Mouse (Mus musculus) liver, embryonic 15.5 days (tissue): Measurements from ENCODE around the gene Ap4s1. TPM values are rescaled to one million over a fixed set of nuclear protein-coding genes. Genes with fewer than 3 reads are reported as not detected.
A peak's percentile ranks its signal among the peaks of the same experiment; 100 is the strongest.
"Not testable (repeated sequence)": the region's sequence is repeated elsewhere in the genome, so short reads cannot be mapped to it uniquely, and the experiment has no call there.

ENCODE experiments used
- ATAC-seq: fragments of 200-750 bp; cut with Nextera tagmentation; 2 replicates; pipeline ENCODE4 v1.8.0; 2017; ENCODE audit warnings: moderate number of reproducible peaks, mild to moderate bottlenecking, moderate library complexity; ENCODE audit not compliant: insufficient read depth
- H3K27ac ChIP-seq: fragments of 300-500 bp; sonication (generic); replicated peaks from 2 replicates; pipeline ENCODE4 v1.5.1; 2015; ENCODE audit warnings: mild to moderate bottlenecking, inconsistent platforms
- H3K27me3 ChIP-seq: fragments of 300-500 bp; sonication (generic); 2 replicates; pipeline ENCODE4 v1.6.1; 2015; ENCODE audit warnings: mild to moderate bottlenecking, inconsistent platforms
- H3K36me3 ChIP-seq: fragments of 300-500 bp; sonication (generic); replicated peaks from 2 replicates; pipeline ENCODE4 v1.6.1; 2015; ENCODE audit warnings: moderate library complexity, mild to moderate bottlenecking, inconsistent platforms
- H3K4me1 ChIP-seq: fragments of 300-500 bp; sonication (generic); replicated peaks from 2 replicates; pipeline ENCODE4 v1.6.1; 2015; ENCODE audit warnings: inconsistent platforms
- H3K4me2 ChIP-seq: fragments of 300-500 bp; sonication (generic); 2 replicates; pipeline ENCODE4 v1.6.1; 2015; ENCODE audit warnings: moderate library complexity, mild to moderate bottlenecking, inconsistent platforms
- H3K4me3 ChIP-seq: fragments of 300-500 bp; sonication (generic); replicated peaks from 2 replicates; pipeline ENCODE4 v1.5.1; 2015; ENCODE audit warnings: mild to moderate bottlenecking, inconsistent platforms
- H3K9ac ChIP-seq: fragments of 300-500 bp; sonication (generic); 2 replicates; pipeline ENCODE4 v1.6.1; 2015; ENCODE audit warnings: moderate library complexity, mild to moderate bottlenecking, inconsistent platforms
- H3K9me3 ChIP-seq: fragments of 300-500 bp; sonication (generic); replicated peaks from 2 replicates; pipeline ENCODE4 v1.6.1; 2016; ENCODE audit warnings: inconsistent platforms
- WGBS: fragments of 180-500 bp; shearing (Covaris S2); methylation state at CpG from one replicate; pipeline ENCODE4 v1.1.7; 2015; ENCODE audit warnings: mixed read lengths; ENCODE audit not compliant: insufficient replicate concordance; 5-methylcytosine and 5-hydroxymethylcytosine counted together
- polyA plus RNA-seq: library from polyadenylated mRNA; unstranded; fragments of >200 nt; fragmentation: Nextera tagmentation; extraction: Ambion mirVana; gene quantifications from 2 replicates; pipeline ENCODE4 v1.2.1, GENCODE M21; 2015

The Ap4s1 gene
- polyA plus RNA-seq, 1 experiment from 2014 or later = 13.7 TPM

DNA sequence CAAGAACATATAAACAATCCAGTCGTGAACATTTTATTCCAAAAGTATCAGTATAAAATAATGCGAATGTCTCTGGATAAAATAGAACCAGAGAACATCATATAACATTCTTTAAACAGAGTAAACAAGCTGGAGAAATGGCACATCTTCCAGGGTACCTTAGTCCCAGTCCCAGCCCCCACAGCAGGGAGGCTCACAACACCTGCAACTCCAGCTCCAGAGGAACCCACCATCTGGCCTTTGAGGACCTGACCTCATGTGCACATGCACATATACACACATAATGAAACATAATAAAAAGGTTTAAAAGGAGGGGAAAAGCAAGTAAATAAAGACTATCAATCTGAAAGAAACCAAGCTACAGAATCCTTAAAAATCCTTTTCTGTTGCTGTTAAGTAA, 2.3 kb upstream of the Ap4s1 start:
- Histone ChIP-seq H3K9ac (no peak overlapping the region), H3K27me3 (no peaks in the 10 kb centered on the region), H3K9me3 (no peaks in the 10 kb centered on the region), H3K4me1 (peaks cover 31% of the 10 kb centered on the region), H3K4me2 (no peak overlapping the region), H3K27ac (no peak overlapping the region), H3K36me3 (no peaks in the 10 kb centered on the region), H3K4me3 (no peak overlapping the region)
- no peak for ATAC-seq
- WGBS = 79% methylated on average over 2 of the region's 2 CpGs

GRCm38 (mm10) chr12:51691845-51692632, 1.2 kb downstream of the Ap4s1 start, which contains the start of gene Strn3:
Gene Strn3 (minus strand): TSS chr12:51691897.
- Histone ChIP-seq H3K27ac (peak within 1 kb of the TSS; percentile 99), H3K4me3 (peak within 1 kb of the TSS; percentile 100), H3K4me2 (peak within 1 kb of the TSS; percentile 85), H3K4me1 (peaks cover 49% of the 10 kb centered on the region), H3K9ac (peak within 1 kb of the TSS; percentile 100), H3K9me3 (no peaks in the 10 kb centered on the region), H3K27me3 (no peaks in the 10 kb centered on the region), H3K36me3 (no peaks in the 10 kb centered on the region)
- peak; percentile 91 for ATAC-seq
- under 1% methylated on average over 56 of the region's 56 CpGs for WGBS

- not testable (repeated sequence) for H3K9ac ChIP-seq, H3K36me3 ChIP-seq, ATAC-seq, H3K27me3 ChIP-seq, H3K9me3 ChIP-seq
- H3K27ac ChIP-seq = peak overlapping the region; percentile 64
- peak overlapping the region; percentile 100 for H3K4me3 ChIP-seq
- H3K4me1 ChIP-seq = peaks cover 41% of the 10 kb centered on the region
- peak overlapping the region; percentile 85 for H3K4me2 ChIP-seq
- 53% methylated on average over 10 of the region's 10 CpGs for WGBS
Measured at GRCm38 (mm10) chr12:51692870-51693269, 2.0 kb downstream of the Ap4s1 start.

DNA sequence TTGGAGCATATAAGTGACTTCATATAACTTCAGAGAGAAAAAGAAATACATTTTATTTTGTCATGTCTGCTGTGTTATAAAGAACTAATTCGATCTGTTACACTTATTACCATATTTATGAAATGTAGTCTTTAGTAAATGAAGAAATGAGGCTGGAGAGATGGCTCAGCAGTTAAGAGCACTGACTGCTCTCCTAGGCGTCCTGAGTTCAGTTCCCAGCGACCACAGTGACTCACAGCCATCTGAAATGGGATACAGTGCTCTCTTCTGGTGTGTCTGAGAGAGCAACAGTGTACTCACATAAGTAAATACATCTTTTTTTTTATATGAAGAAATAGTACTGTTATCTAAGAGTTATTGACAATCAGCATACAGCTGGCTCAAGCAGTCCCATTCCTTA, 2.6 kb downstream of the Ap4s1 start:
- 59% methylated on average over 3 of the region's 3 CpGs for WGBS
- H3K4me3 ChIP-seq = no peak overlapping the region
- H3K27ac ChIP-seq = peak overlapping the region; percentile 77
- no peaks in the 10 kb centered on the region for H3K9me3 ChIP-seq
- no peak for ATAC-seq
- H3K36me3 ChIP-seq = no peaks in the 10 kb centered on the region
- H3K4me1 ChIP-seq = peaks cover 36% of the 10 kb centered on the region
- H3K4me2 ChIP-seq = no peak overlapping the region
- no peak overlapping the region for H3K9ac ChIP-seq
- H3K27me3 ChIP-seq = no peaks in the 10 kb centered on the region

GRCm38 (mm10) chr12:51694096-51694495, 3.3 kb downstream of the Ap4s1 start:
- Histone ChIP-seq H3K36me3 (no peaks in the 10 kb centered on the region), H3K9me3 (no peaks in the 10 kb centered on the region), H3K27ac (peak overlapping the region; percentile 77), H3K4me3 (no peak overlapping the region), H3K27me3 (no peaks in the 10 kb centered on the region), H3K4me1 (peaks cover 38% of the 10 kb centered on the region), H3K4me2 (no peak overlapping the region), H3K9ac (no peak overlapping the region)
- ATAC-seq = no peak

- Histone ChIP-seq H3K27me3 (no peaks in the 10 kb centered on the region), H3K36me3 (no peaks in the 10 kb centered on the region), H3K9ac (no peak overlapping the region), H3K9me3 (no peaks in the 10 kb centered on the region), H3K4me3 (no peak overlapping the region), H3K4me2 (no peak overlapping the region), H3K27ac (no peak overlapping the region; the same call in 1 of the 2 replicates), H3K4me1 (peaks cover 42% of the 10 kb centered on the region)
- ATAC-seq = no peak
- WGBS = 32% methylated on average over 1 of the region's 1 CpGs
Measured at GRCm38 (mm10) chr12:51694966-51695365, 4.1 kb downstream of the Ap4s1 start.

GRCm38 (mm10) chr12:51696157-51696556, 5.3 kb downstream of the Ap4s1 start:
- Histone ChIP-seq H3K4me2 (no peak overlapping the region), H3K9ac (no peak overlapping the region), H3K4me1 (peaks cover 53% of the 10 kb centered on the region), H3K4me3 (no peak overlapping the region), H3K9me3 (no peaks in the 10 kb centered on the region), H3K36me3 (no peaks in the 10 kb centered on the region), H3K27me3 (no peaks in the 10 kb centered on the region), H3K27ac (no peak overlapping the region)
- WGBS = 86% methylated on average over 2 of the region's 2 CpGs
- no peak for ATAC-seq

GRCm38 (mm10) chr12:51699623-51700393, 9.0 kb downstream of the Ap4s1 start:
- WGBS = 31% methylated on average over 8 of the region's 8 CpGs
- Histone ChIP-seq H3K9ac (peak overlapping the region; percentile 60), H3K4me3 (peak overlapping the region; percentile 57)

GRCm38 (mm10) chr12:51701723-51702122, 10.9 kb downstream of the Ap4s1 start:
- Histone ChIP-seq H3K4me2 (no peak overlapping the region), H3K27ac (no peak overlapping the region), H3K27me3 (no peaks in the 10 kb centered on the region), H3K9me3 (no peaks in the 10 kb centered on the region), H3K4me1 (peaks cover 34% of the 10 kb centered on the region), H3K4me3 (no peak overlapping the region), H3K9ac (no peak overlapping the region), H3K36me3 (no peaks in the 10 kb centered on the region)
- no peak for ATAC-seq

More at GRCm38 (mm10) chr12:51699623-51700393, 9.0 kb downstream of the Ap4s1 start:
- peak; percentile 100 for ATAC-seq
- no peaks in the 10 kb centered on the region for H3K27me3 ChIP-seq
- peaks cover 38% of the 10 kb centered on the region for H3K4me1 ChIP-seq
- peak overlapping the region; percentile 98 for H3K27ac ChIP-seq
- H3K36me3 ChIP-seq = no peaks in the 10 kb centered on the region
- H3K4me2 ChIP-seq = peak overlapping the region; percentile 70
- H3K9me3 ChIP-seq = no peaks in the 10 kb centered on the region

- Histone ChIP-seq H3K9me3 (no peaks in the 10 kb centered on the region), H3K9ac (no peak overlapping the region), H3K36me3 (no peaks in the 10 kb centered on the region), H3K27ac (no peak overlapping the region), H3K4me1 (peaks cover 31% of the 10 kb centered on the region), H3K4me3 (no peak overlapping the region), H3K27me3 (no peaks in the 10 kb centered on the region), H3K4me2 (no peak overlapping the region)
- 51% methylated on average over 1 of the region's 1 CpGs for WGBS
- ATAC-seq = no peak
Measured at GRCm38 (mm10) chr12:51703859-51704258, 13.0 kb downstream of the Ap4s1 start.

GRCm38 (mm10) chr12:51704572-51704971, 13.7 kb downstream of the Ap4s1 start:
- peaks cover 24% of the 10 kb centered on the region for H3K4me1 ChIP-seq
- no peak overlapping the region for H3K9ac ChIP-seq
- no peak overlapping the region for H3K4me2 ChIP-seq
- H3K36me3 ChIP-seq = no peaks in the 10 kb centered on the region
- WGBS = 63% methylated on average over 7 of the region's 7 CpGs
- H3K27me3 ChIP-seq = no peaks in the 10 kb centered on the region
- no peak overlapping the region for H3K27ac ChIP-seq
- H3K4me3 ChIP-seq = no peak overlapping the region
- no peak for ATAC-seq
- no peaks in the 10 kb centered on the region for H3K9me3 ChIP-seq
